Mouse (Mus musculus) heart, adult 11 months (tissue): Measurements from ENCODE around the gene Vmn1r142.
"Not testable (repeated sequence)": the region's sequence is repeated elsewhere in the genome, so short reads cannot be mapped to it uniquely, and the experiment has no call there.

ENCODE experiments used
- DNase-seq: peaks from one replicate; pipeline ENCODE4 v3.0.0; 2022

Vmn1r142 gene

DNA sequence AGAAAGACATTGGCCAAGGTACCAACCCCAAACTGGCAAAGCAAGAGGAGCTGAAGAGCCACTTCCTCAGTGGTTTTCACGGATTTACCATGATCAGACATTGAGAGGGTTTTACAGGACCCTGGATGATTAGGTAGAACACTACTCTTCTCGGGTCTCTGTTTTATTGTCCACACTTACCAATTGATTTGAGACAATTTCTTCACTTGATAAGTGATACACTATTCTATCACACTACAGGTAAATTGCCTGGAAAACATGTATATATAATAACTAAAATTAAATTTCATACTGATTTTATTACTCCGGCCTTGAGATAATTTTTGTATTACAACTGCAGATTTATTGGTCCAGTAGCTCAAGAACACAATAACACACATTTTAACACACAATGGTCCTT, at the start of gene Vmn1r142:
Gene Vmn1r142 (minus strand): TSS at position 101 of the 400 bp plus-strand sequence.
- DNase-seq = not testable (repeated sequence)

DNA sequence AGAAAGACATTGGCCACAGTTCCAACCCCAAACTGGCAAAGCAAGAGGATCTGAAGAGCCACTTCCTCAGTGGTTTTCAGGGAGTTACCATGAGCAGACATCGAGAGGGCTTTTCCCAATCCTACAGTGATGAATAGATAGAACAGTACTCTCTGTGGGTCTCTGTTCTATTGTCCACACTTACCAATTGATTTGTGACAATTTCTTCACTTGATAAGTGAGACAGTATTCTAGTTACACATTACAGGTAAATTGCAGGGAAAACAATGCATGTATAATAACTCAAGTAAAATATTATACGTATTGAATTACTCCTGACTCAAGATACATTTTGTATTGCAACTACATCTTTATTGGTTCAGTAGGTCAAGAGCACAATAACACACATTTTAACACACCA, 37.3 kb upstream of the Vmn1r142 start, which contains the start of gene Gm8653:
Gene Gm8653 (minus strand): TSS at position 101 of the 400 bp plus-strand sequence.
- not testable (repeated sequence) for DNase-seq

GRCm38 (mm10) chr7:22189077-22189476, 25.2 kb upstream of the Vmn1r142 start, which contains the start of gene Vmn1r143:
Gene Vmn1r143, plus strand, starts transcription at chr7:22189377.
- DNase-seq = not testable (repeated sequence)

DNA sequence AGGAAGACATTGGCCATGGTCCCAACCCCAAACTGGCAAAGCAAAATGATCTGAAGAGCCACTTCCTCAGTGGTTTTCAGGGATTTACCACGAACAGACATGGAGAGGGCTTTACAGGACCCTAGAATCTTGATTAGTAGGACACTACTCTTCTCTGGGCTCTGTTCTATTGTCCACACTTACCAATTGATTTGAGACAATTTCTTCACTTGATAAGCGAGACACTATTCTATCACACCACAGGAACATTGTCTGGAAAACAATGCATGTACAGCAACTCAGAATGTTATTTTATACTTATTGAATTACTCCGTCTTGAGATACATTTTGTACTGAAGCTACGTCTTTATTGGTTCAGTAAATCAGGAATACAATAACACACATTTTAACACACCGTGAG, 29.2 kb downstream of the Vmn1r142 start, which contains the start of gene Gm10666:
Gene Gm10666 (minus strand): TSS at position 101 of the 400 bp plus-strand sequence.
- not testable (repeated sequence) for DNase-seq

GRCm38 (mm10) chr7:22118145-22118544, 45.7 kb downstream of the Vmn1r142 start, which contains the start of gene Gm16451:
Gene Gm16451, minus strand, starts transcription at chr7:22118245.
- not testable (repeated sequence) for DNase-seq
